ENCODE assay signal across 11 mouse cellular contexts in genomic region chr5:118558841-118559240, GRCm38 (mm10). TPM values are rescaled to one million over a fixed set of nuclear protein-coding genes. Genes with fewer than 3 reads are reported as not detected.
DNase-seq lines count a peak whose midpoint lies in the region; ATAC-seq and TF ChIP-seq lines count a peak whose summit lies in the region.
"Had no signal": no experiment of that assay in that cellular context is flagged by ENCODE, and none has a peak within 500 bp of the region (broad histone marks: within the 10 kb centered on the region; RNA-seq: fewer than 3 reads in every experiment).

No protein-coding gene starts in this region.

- TF ChIP-seq CTCF in forebrain, postnatal 0 days (IDR thresholded peaks at IDR 0.05; ENCODE audit: low read depth): no peak
- TF ChIP-seq CTCF in liver, embryonic 14.5 days (IDR thresholded peaks at IDR 0.05; ENCODE audit: low read depth): no peak
- TF ChIP-seq CTCF in liver, postnatal 0 days (IDR thresholded peaks at IDR 0.05; ENCODE audit: low read depth): no peak

- no peak for DNase-seq in forebrain, embryonic 10.5 days (ENCODE audit: extremely low spot score, low spot score)
- no peak for DNase-seq in forebrain, postnatal 0 days
- no peak for DNase-seq in liver, embryonic 14.5 days (ENCODE audit: low read depth in 3 of 3, low spot score in 3 of 3)
- no peak for DNase-seq in liver, postnatal 0 days
- DNase-seq in ES-E14 (ENCODE audit: low read depth, low spot score): no peak
- no peak for DNase-seq in limb, embryonic 14.5 days (ENCODE audit: low spot score)
- no peak for DNase-seq in left cerebral cortex, postnatal 4 days
- DNase-seq: gastrocnemius, postnatal 25 days had no signal

- WGBS in forebrain, embryonic 10.5 days: 73% methylated on average over 6 of the region's 6 CpGs
- 85% methylated on average over 6 of the region's 6 CpGs for WGBS in forebrain, postnatal 0 days
- WGBS in liver, embryonic 14.5 days (ENCODE audit: insufficient replicate concordance): 81% methylated on average over 6 of the region's 6 CpGs
- WGBS in liver, postnatal 0 days (ENCODE audit: insufficient replicate concordance): 80% methylated on average over 6 of the region's 6 CpGs
- 69% methylated on average over 6 of the region's 6 CpGs for WGBS in limb, embryonic 14.5 days

- 0 out of 2 replicates have a peak, but pooled peaks cover 4% of the 10 kb centered on the region for H3K9me3 ChIP-seq in forebrain, embryonic 10.5 days
- no peaks in the 10 kb centered on the region for H3K9me3 ChIP-seq in forebrain, postnatal 0 days (ENCODE audit: low read length)
- H3K9me3 ChIP-seq in liver, embryonic 14.5 days (ENCODE audit: control insufficient read depth, low read length): no peaks in the 10 kb centered on the region
- 0 out of 2 replicates have a peak, but pooled peaks cover 2% of the 10 kb centered on the region for H3K9me3 ChIP-seq in liver, postnatal 0 days (ENCODE audit: low read length)
- no peaks in the 10 kb centered on the region for H3K9me3 ChIP-seq in ES-E14 (ENCODE audit: control insufficient read depth, insufficient read depth, low read depth, low read length)
- H3K9me3 ChIP-seq in limb, embryonic 14.5 days (ENCODE audit: control insufficient read depth, low read length): no peaks in the 10 kb centered on the region
- H3K9me3 ChIP-seq: forebrain, embryonic 15.5 days; lung, embryonic 15.5 days had no signal

- in situ Hi-C loops in ES-E14 (cut with MboI; ENCODE audit: low sequenced_read_pairs in 2 of 2, unreplicated experiment in 2 of 2): no loop called here

- peaks cover 49% of the 10 kb centered on the region for H3K4me1 ChIP-seq in forebrain, embryonic 10.5 days
- H3K4me1 ChIP-seq in forebrain, postnatal 0 days (ENCODE audit: insufficient read depth): peaks cover 16% of the 10 kb centered on the region
- H3K4me1 ChIP-seq in liver, embryonic 14.5 days (replicated peaks; ENCODE audit: control insufficient read depth in 2 of 2, insufficient read depth in 2 of 2, low read length in 1 of 2): peaks cover 26 to 34% of the 10 kb centered on the region in 2 experiments
- H3K4me1 ChIP-seq in liver, postnatal 0 days (ENCODE audit: insufficient read depth): peaks cover 37% of the 10 kb centered on the region
- H3K4me1 ChIP-seq in ES-E14 (ENCODE audit: control insufficient read depth in 2 of 2, insufficient read depth in 2 of 2, low read length in 2 of 2, poor library complexity in 1 of 2): peaks cover 10% of the 10 kb centered on the region in 2 experiments
- peaks cover 25% of the 10 kb centered on the region for H3K4me1 ChIP-seq in limb, embryonic 14.5 days (ENCODE audit: control insufficient read depth, insufficient read depth, low read length)

- H3K4me2 ChIP-seq in forebrain, postnatal 0 days (ENCODE audit: low read depth): no peak overlapping the region
- H3K4me2 ChIP-seq in liver, embryonic 14.5 days (ENCODE audit: low read depth): peak overlapping the region; percentile 94
- H3K4me2 ChIP-seq in liver, postnatal 0 days (ENCODE audit: low read depth, low read length): no peak overlapping the region
- no peak overlapping the region for H3K4me2 ChIP-seq in limb, embryonic 14.5 days (replicated peaks; ENCODE audit: low read depth, low read length, severe bottlenecking)

- H3K27ac ChIP-seq in forebrain, embryonic 10.5 days: no peak overlapping the region
- no peak overlapping the region; the same call in 1 of the 2 replicates for H3K27ac ChIP-seq in forebrain, postnatal 0 days (ENCODE audit: low read depth, low read length)
- no peak overlapping the region for H3K27ac ChIP-seq in liver, embryonic 14.5 days
- no peak overlapping the region for H3K27ac ChIP-seq in liver, postnatal 0 days (ENCODE audit: low read depth)
- no peak overlapping the region for H3K27ac ChIP-seq in ES-E14 (ENCODE audit: insufficient read depth, low read depth, low read length, poor library complexity, severe bottlenecking)
- H3K27ac ChIP-seq in limb, embryonic 14.5 days (replicated peaks; ENCODE audit: low read depth, low read length): 0 out of 2 replicates have a peak overlapping the region, but pooled peaks have one; percentile 98

- intact Hi-C loops in left cerebral cortex, postnatal 4 days (cut with DNase I): no loop called here

- TF ChIP-seq EP300 in liver, embryonic 14.5 days (IDR thresholded peaks at IDR 0.05; ENCODE audit: low read depth): no peak
- no peak for TF ChIP-seq EP300 in liver, postnatal 0 days (IDR thresholded peaks at IDR 0.05; ENCODE audit: low read depth)

- peak overlapping the region; percentile 89; the same call in 1 of the 2 replicates for H3K4me3 ChIP-seq in forebrain, embryonic 10.5 days
- H3K4me3 ChIP-seq in forebrain, postnatal 0 days (ENCODE audit: low read depth, low read length): no peak overlapping the region
- H3K4me3 ChIP-seq in liver, embryonic 14.5 days (ENCODE audit: insufficient read depth in 1 of 2, low read depth in 2 of 2, low read length in 2 of 2): no peak overlapping the region
- H3K4me3 ChIP-seq in liver, postnatal 0 days (ENCODE audit: low read depth, low read length): no peak overlapping the region
- H3K4me3 ChIP-seq in ES-E14 (ENCODE audit: insufficient read depth in 1 of 2, low read depth in 1 of 2, low read length in 2 of 2, poor library complexity in 1 of 2, severe bottlenecking in 1 of 2): peak overlapping the region; percentile 81 to 88; a peak in 2 of 4 replicates
- H3K4me3 ChIP-seq in limb, embryonic 14.5 days (replicated peaks; ENCODE audit: low read length): no peak overlapping the region

- ATAC-seq in forebrain, postnatal 0 days: no peak
- ATAC-seq in liver, embryonic 14.5 days (ENCODE audit: insufficient read depth): no peak
- ATAC-seq in liver, postnatal 0 days: no peak
- ATAC-seq in limb, embryonic 14.5 days (ENCODE audit: low FRiP score, low read depth): no peak
- ATAC-seq in activated CD4-positive, CD25-positive, alpha-beta regulatory T cell, adult 4 months: no peak

- no peaks in the 10 kb centered on the region for H3K36me3 ChIP-seq in forebrain, embryonic 10.5 days (replicated peaks)
- H3K36me3 ChIP-seq in forebrain, postnatal 0 days (ENCODE audit: insufficient read depth): no peaks in the 10 kb centered on the region
- H3K36me3 ChIP-seq in liver, embryonic 14.5 days (replicated peaks; ENCODE audit: control insufficient read depth, insufficient read depth, low read depth): no peaks in the 10 kb centered on the region
- H3K36me3 ChIP-seq in liver, postnatal 0 days (replicated peaks; ENCODE audit: insufficient read depth, low read length): no peaks in the 10 kb centered on the region
- H3K36me3 ChIP-seq in ES-E14 (ENCODE audit: control insufficient read depth, insufficient read depth, low read length, poor library complexity, severe bottlenecking): no peaks in the 10 kb centered on the region; the same call in 1 of the 2 replicates
- H3K36me3 ChIP-seq in limb, embryonic 14.5 days (ENCODE audit: control insufficient read depth, insufficient read depth, low read length): no peaks in the 10 kb centered on the region
- H3K36me3 ChIP-seq: forebrain, embryonic 15.5 days; lung, embryonic 15.5 days had no signal

- H3K27me3 ChIP-seq in forebrain, embryonic 10.5 days (ENCODE audit: poor library complexity, severe bottlenecking): peaks cover 21% of the 10 kb centered on the region
- no peaks in the 10 kb centered on the region for H3K27me3 ChIP-seq in forebrain, postnatal 0 days (ENCODE audit: insufficient read depth, low read length)
- H3K27me3 ChIP-seq in liver, embryonic 14.5 days (ENCODE audit: control insufficient read depth, insufficient read depth, low read length): peaks cover 4% of the 10 kb centered on the region
- H3K27me3 ChIP-seq in liver, postnatal 0 days (ENCODE audit: insufficient read depth, low read length): no peaks in the 10 kb centered on the region
- H3K27me3 ChIP-seq in limb, embryonic 14.5 days (ENCODE audit: control insufficient read depth, insufficient read depth, low read length): no peaks in the 10 kb centered on the region
- H3K27me3 ChIP-seq: forebrain, embryonic 15.5 days had no signal

- no peak for TF ChIP-seq POLR2A in limb, embryonic 14.5 days (IDR thresholded peaks at IDR 0.05; ENCODE audit: borderline replicate concordance, extremely low read depth, insufficient read depth, insufficient read length)

- no peak overlapping the region for H3K9ac ChIP-seq in forebrain, postnatal 0 days
- no peak overlapping the region; the same call in 1 of the 2 replicates for H3K9ac ChIP-seq in liver, embryonic 14.5 days (replicated peaks)
- H3K9ac ChIP-seq in liver, postnatal 0 days (replicated peaks): no peak overlapping the region
- H3K9ac ChIP-seq in ES-E14 (ENCODE audit: insufficient read depth, low read depth, low read length, poor library complexity, severe bottlenecking): no peak overlapping the region; the same call in 1 of the 2 replicates
- no peak overlapping the region for H3K9ac ChIP-seq in limb, embryonic 14.5 days (ENCODE audit: low read depth, low read length, severe bottlenecking)

TF ChIP-seq in ES-E14, 5 proteins besides CTCF, POLR2A, EP300 and RAD21:
- no peak for TF ChIP-seq ZNF384 (IDR thresholded peaks at IDR 0.05; ENCODE audit: low read depth, low read length)

RNA-seq across cellular contexts. Expression of gene Med13l, which starts 1.6 kb away (rescaled TPM):
- 10.5 and 11.2 TPM in 2 replicates for polyA plus RNA-seq in forebrain, embryonic 10.5 days (2016; fragmentation: Nextera tagmentation; extraction: Ambion mirVana)
- 27.9 and 31.0 TPM in 2 replicates for total RNA-seq in forebrain, postnatal 0 days (2014; rRNA removed)
- polyA plus RNA-seq in forebrain, postnatal 0 days (2015; fragmentation: Nextera tagmentation; extraction: Ambion mirVana): 9.1 and 12.5 TPM in 2 replicates
- 6.4 and 7.1 TPM in 2 replicates for polyA plus RNA-seq in liver, embryonic 14.5 days (2012; rRNA removed)
- polyA plus RNA-seq in liver, embryonic 14.5 days (2014; fragmentation: Nextera tagmentation; extraction: Ambion mirVana): 9.9 and 10.7 TPM in 2 replicates
- 4.5 and 5.9 TPM in 2 replicates for polyA plus RNA-seq in liver, postnatal 0 days (2015; fragmentation: Nextera tagmentation; extraction: Ambion mirVana)
- total RNA-seq in ES-E14 (2012; rRNA removed): 52.4 and 61.6 TPM in 2 replicates
- polyA plus RNA-seq in limb, embryonic 14.5 days (2012; rRNA removed): 17.8 and 23.0 TPM in 2 replicates
- polyA plus RNA-seq in limb, embryonic 14.5 days (2014; fragmentation: Nextera tagmentation; extraction: Ambion mirVana): 19.8 and 22.8 TPM in 2 replicates
- total RNA-seq in left cerebral cortex, postnatal 4 days (2021): 100 to 1,000 TPM in 1 of 2 experiments, 10 to 100 TPM in 1; 95.9 to 105 TPM
- 10 to 100 TPM; 14.6 to 17.4 TPM for polyA plus RNA-seq in activated CD4-positive, CD25-positive, alpha-beta regulatory T cell, adult 4 months (2017; shearing (Covaris generic))

Comparison
In these comparisons a context has a peak if more than half of its experiments do, and no peak if none do; other contexts are left out.
1. H3K4me3 ChIP-seq: peak in forebrain, embryonic 10.5 days (single experiment) and ES-E14 (2 of 2); none in forebrain, postnatal 0 days (single experiment), liver, embryonic 14.5 days (0 of 2), liver, postnatal 0 days (single experiment) and limb, embryonic 14.5 days (single experiment).